Mouse (Mus musculus) heart, embryonic 15.5 days (tissue): ENCODE measurements at regions not wholly inside any gene's neighbourhood (a gene's known extent, or its start where the extent isn't known, plus 50 kb on each side); places are given as distances from the start of the nearest gene placed in this dataset.
A peak's percentile ranks its signal among the peaks of the same experiment; 100 is the strongest.

Source experiments
- ATAC-seq: fragments of 200-750 bp; cut with Nextera tagmentation; replicated peaks from 2 replicates; pipeline ENCODE4 v1.8.0; 2017; ENCODE audit warnings: low read depth, moderate TSS enrichment; ENCODE audit not compliant: insufficient number of reproducible peaks, insufficient read depth, low FRiP score
- H3K27ac ChIP-seq: fragments of 300-500 bp; sonication (generic); 2 replicates; pipeline ENCODE4 v1.5.1; 2015; ENCODE audit warnings: mild to moderate bottlenecking, inconsistent platforms
- H3K27me3 ChIP-seq: fragments of 300-500 bp; sonication (generic); 2 replicates; pipeline ENCODE4 v1.6.1; 2015; ENCODE audit warnings: inconsistent platforms
- H3K36me3 ChIP-seq: fragments of 300-500 bp; sonication (generic); 2 replicates; pipeline ENCODE4 v1.6.1; 2015; ENCODE audit warnings: mild to moderate bottlenecking, inconsistent platforms
- H3K4me1 ChIP-seq: fragments of 300-500 bp; sonication (generic); replicated peaks from 2 replicates; pipeline ENCODE4 v1.6.1; 2015; ENCODE audit warnings: inconsistent platforms
- H3K4me2 ChIP-seq: fragments of 300-500 bp; sonication (generic); 2 replicates; pipeline ENCODE4 v1.6.1; 2015; ENCODE audit warnings: inconsistent platforms, mild to moderate bottlenecking, moderate library complexity
- H3K4me3 ChIP-seq: fragments of 300-500 bp; sonication (generic); 2 replicates; pipeline ENCODE4 v1.5.1; 2015; ENCODE audit warnings: mild to moderate bottlenecking, inconsistent platforms
- H3K9ac ChIP-seq: fragments of 300-500 bp; sonication (generic); 2 replicates; pipeline ENCODE4 v1.6.1; 2015; ENCODE audit warnings: mild to moderate bottlenecking, inconsistent platforms
- H3K9me3 ChIP-seq: fragments of 300-500 bp; sonication (generic); replicated peaks from 2 replicates; pipeline ENCODE4 v1.6.1; 2016; ENCODE audit warnings: inconsistent platforms
- WGBS: fragments of 180-500 bp; shearing (Covaris S2); methylation state at CpG from one replicate; pipeline ENCODE4 v1.1.7; 2015; ENCODE audit warnings: mixed read lengths; 5-methylcytosine and 5-hydroxymethylcytosine counted together

DNA sequence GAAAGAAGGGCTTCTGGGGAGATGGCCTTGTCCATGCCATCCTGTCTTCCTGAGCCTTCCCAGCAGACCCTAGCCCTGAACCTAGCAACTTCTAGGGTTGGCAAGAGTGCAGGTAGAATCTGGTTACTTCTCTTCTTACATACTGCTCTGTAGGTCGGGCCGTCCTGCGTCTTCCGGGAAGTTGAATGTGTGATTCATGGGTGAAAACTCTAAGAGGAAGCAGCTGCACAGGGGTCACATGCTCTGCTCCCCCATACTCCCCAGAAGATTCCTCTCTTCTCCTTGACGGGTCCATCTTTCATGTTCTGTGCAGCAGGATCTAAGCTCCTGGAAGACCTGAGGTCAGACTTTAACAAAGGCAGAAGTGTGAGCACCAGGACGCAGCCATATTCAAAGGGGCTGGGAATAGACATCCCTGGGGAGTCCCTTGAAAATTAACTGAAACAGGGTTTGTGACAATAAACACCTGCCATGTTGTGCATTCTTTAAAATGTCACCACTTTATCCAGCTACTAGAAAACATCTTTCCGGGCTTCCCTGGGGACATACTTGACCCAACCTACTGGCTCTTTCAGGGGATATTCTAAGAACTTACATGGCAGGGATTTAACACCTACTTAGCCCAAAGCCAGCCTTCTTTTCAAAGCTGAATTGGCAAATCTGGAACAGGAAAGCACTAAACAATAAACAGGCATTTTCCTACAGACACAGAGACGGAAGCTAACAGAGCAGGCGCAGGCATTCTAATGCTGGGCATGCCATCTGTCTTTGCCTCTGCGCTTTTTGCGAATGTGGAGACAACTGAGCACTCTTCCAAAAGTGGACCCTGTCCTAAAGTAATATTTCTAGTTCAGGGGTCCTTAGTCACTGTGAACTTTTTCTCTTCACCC is 105.5 kb upstream of the Pabpc6 start:
- H3K36me3 ChIP-seq = no peaks in the 10 kb centered on the region
- H3K27ac ChIP-seq = peak overlapping the region; percentile 62
- no peaks in the 10 kb centered on the region for H3K9me3 ChIP-seq
- no peak overlapping the region for H3K4me2 ChIP-seq
- no peak overlapping the region for H3K9ac ChIP-seq
- ATAC-seq = no peak
- H3K27me3 ChIP-seq = no peaks in the 10 kb centered on the region
- no peak overlapping the region for H3K4me3 ChIP-seq
- WGBS = 70% methylated on average over 11 of the region's 11 CpGs
- H3K4me1 ChIP-seq = peaks cover 21% of the 10 kb centered on the region

DNA sequence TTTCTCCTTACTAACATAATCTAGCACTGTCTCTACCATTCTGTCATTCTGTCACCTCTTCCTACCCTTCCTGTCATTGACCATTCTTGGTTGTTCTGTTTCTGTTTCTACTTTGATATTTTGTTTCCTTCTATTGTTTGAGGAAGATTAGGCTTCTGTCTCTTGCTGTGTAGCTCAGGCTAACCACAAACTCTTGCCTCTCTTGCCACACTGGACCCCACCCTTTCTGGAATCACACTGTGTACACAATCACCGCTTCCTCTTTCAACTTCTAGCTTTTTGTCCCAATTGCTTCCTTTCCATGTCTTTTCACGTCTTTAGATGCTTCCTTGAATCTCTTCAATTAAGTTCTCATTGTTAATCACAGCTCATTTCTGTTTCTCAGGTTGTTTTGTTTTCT is 104.2 kb upstream of the Pabpc6 start:
- Histone ChIP-seq H3K27me3 (no peaks in the 10 kb centered on the region), H3K4me1 (peaks cover 18% of the 10 kb centered on the region), H3K4me2 (no peak overlapping the region), H3K9ac (no peak overlapping the region), H3K36me3 (no peaks in the 10 kb centered on the region), H3K9me3 (no peaks in the 10 kb centered on the region), H3K4me3 (no peak overlapping the region), H3K27ac (no peak overlapping the region)
- ATAC-seq = no peak
- 68% methylated on average over 2 of the region's 2 CpGs for WGBS

DNA sequence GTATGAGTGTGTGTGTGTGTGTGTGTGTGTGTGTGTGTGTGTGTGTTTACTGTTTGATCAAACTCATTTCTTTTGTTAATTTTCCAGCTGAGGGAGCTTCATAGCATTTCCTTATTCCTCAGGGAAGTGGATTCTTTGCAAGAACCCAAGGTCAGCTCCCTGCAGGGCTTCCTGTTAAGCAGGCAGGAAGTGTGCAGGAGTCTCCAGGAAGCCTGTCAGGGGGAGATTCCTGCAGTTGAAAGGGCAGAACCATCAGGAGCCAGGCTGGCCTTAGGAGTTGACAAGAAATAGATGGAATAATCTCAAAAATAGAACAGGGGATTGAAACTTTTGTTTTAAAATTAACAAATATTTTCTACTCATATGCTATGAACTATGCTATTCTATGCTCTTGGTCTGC is 98.8 kb upstream of the Pabpc6 start:
- Histone ChIP-seq H3K4me3 (no peak overlapping the region), H3K9me3 (no peaks in the 10 kb centered on the region), H3K4me1 (peaks cover 14% of the 10 kb centered on the region), H3K4me2 (no peak overlapping the region), H3K36me3 (no peaks in the 10 kb centered on the region), H3K27ac (peak overlapping the region; percentile 69), H3K9ac (no peak overlapping the region), H3K27me3 (no peaks in the 10 kb centered on the region)
- no peak for ATAC-seq

DNA sequence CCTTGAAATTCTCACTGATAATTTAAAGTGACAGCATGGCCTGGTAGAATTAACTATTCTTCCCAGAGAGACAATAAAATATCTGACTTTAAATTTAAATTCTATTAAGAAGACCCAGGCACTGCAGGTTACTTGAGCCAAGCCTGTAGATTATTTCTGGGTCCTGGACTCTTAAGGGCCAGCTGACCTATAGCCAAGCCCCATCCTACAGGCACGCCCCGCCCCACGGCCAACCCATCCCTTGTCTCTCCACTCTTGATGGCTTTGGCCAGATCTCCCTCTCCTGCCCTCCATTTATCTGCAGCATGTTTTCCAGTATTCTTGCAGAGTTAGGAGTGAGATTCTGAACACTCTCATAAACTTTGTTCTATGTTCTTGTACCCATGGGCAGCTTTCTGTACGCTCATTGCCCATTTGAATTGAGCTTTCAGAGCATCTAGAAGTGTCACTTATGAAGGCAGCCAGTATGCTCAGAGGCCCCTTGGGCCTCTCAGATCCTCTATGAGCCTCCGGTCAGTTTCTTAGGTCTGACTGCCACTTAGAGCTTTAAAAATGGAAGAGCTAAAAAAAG is 96.2 kb upstream of the Pabpc6 start:
- H3K4me2 ChIP-seq = no peak overlapping the region
- no peak overlapping the region for H3K27ac ChIP-seq
- no peaks in the 10 kb centered on the region for H3K27me3 ChIP-seq
- 80% methylated on average over 5 of the region's 5 CpGs for WGBS
- H3K9ac ChIP-seq = no peak overlapping the region
- no peaks in the 10 kb centered on the region for H3K9me3 ChIP-seq
- H3K36me3 ChIP-seq = no peaks in the 10 kb centered on the region
- no peak overlapping the region for H3K4me3 ChIP-seq
- no peak for ATAC-seq
- H3K4me1 ChIP-seq = peaks cover 20% of the 10 kb centered on the region

DNA sequence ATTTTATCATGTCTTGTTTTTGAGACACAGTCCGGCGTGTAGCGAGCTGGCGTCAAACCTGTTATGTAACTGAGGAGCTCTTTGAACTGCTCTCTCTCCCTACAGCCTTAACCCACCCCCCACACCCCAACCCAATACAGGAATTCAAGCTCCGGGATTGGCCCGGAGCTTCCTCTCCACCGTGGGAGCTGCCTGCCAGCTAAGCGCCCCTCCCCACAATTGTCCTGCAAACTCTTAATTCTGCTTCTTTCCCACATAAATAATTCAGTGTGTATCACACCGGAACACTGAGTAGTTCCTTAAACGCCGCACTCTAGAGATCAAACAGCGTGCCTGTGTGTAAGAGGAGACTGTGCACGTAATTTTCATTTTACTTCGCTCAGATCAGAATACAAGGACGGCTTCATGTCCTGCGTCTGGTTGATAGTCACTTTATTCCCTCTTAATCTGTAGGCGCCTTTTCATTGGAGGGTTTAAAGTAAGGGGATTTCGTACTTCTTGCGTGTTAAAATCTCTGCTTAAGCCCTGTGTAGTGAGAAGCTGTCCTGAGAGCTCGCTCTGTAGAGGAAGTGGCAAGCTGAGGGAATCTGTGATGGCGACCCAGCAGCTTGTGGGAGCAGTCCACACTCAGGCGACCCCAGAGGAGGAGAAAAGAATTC is 95.3 kb upstream of the Pabpc6 start:
- Histone ChIP-seq H3K9me3 (no peaks in the 10 kb centered on the region), H3K27me3 (no peaks in the 10 kb centered on the region), H3K27ac (peak overlapping the region; percentile 79), H3K4me2 (peak overlapping the region; percentile 73), H3K4me1 (peaks cover 30% of the 10 kb centered on the region), H3K9ac (peak overlapping the region; percentile 59), H3K36me3 (no peaks in the 10 kb centered on the region), H3K4me3 (peak overlapping the region; percentile 55)
- peak; percentile 61 for ATAC-seq
- 5% methylated on average over 22 of the region's 22 CpGs for WGBS

DNA sequence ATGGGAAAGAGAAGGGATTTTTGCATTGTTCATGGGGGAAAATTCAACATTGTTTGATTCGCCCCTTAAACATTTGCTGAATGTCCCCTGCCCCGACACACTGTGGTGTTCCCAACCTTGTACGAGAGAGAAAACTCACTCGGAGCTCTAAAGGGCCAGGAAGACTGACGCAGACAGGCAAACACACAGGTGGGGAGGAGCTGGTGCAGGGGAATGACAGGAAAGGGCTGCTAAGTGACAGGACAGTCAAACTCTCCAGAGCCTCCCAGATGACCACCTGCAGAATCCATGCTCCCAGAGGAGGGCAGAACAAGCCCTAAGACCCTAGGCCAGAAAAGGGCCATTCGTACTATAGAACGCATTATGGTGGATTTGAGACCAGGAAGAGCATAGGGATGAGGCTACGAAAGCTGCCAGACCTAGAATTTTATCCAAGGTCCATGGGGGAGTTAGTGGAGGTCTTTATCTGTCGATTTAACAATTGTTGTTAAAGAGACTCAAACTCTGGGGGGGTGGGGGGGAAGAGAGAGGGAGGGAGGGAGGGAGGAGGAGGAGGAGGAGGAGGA is 94.6 kb upstream of the Pabpc6 start:
- Histone ChIP-seq H3K4me3 (peak overlapping the region; percentile 55), H3K9me3 (no peaks in the 10 kb centered on the region), H3K4me2 (peak overlapping the region; percentile 73), H3K27ac (peak overlapping the region; percentile 54), H3K9ac (0 out of 2 replicates have a peak overlapping the region, but pooled peaks have one; percentile 2), H3K36me3 (no peaks in the 10 kb centered on the region), H3K27me3 (no peaks in the 10 kb centered on the region), H3K4me1 (peaks cover 34% of the 10 kb centered on the region)
- ATAC-seq = no peak
- 17% methylated on average over 9 of the region's 9 CpGs for WGBS

DNA sequence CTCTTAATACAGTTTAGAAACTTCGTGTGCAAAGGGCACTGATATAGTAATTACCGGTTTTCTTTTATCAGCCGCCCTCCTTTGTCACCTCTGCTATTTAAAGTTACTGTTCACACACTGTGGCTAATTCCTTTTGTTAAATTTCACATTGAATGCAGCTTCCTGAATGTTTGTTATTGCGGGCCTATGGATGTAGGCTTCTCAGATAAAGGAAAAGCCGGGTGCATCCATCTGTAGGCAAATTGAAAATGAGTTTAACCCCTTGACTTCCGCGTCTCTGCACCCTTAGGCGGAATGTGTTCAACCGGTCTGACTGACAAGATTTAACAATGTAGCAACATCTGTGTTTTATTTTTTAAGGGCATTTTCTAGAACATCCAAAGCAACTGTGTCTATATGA is 93.6 kb upstream of the Pabpc6 start:
- ATAC-seq = no peak

DNA sequence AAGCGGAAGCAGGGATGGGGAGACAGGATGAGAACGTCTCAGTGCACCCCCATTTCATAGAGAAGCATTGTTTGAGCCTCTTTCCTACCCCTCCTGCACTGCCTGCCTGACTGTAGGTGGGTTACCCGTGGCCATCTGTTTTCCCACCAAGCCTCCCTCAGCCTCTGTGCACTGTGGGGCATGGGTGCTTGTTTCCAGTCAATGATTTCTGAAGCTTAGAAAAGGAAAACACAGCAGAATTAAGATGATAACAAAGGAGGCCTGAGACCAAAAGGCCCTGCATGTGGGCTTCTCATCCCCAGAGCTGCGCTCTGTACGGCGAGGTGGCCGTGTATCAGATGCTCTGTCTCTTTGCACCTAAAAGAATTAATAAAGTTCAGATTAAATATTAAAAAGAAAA is 92.9 kb upstream of the Pabpc6 start:
- ATAC-seq = no peak
- WGBS = 78% methylated on average over 7 of the region's 7 CpGs
- Histone ChIP-seq H3K4me3 (no peak overlapping the region), H3K9me3 (no peaks in the 10 kb centered on the region), H3K9ac (no peak overlapping the region), H3K4me2 (no peak overlapping the region), H3K4me1 (peaks cover 34% of the 10 kb centered on the region), H3K36me3 (no peaks in the 10 kb centered on the region), H3K27ac (no peak overlapping the region), H3K27me3 (no peaks in the 10 kb centered on the region)

More for the DNA sequence above, 93.6 kb upstream of the Pabpc6 start:
- 42% methylated on average over 9 of the region's 9 CpGs for WGBS
- Histone ChIP-seq H3K9ac (no peak overlapping the region), H3K4me1 (peaks cover 34% of the 10 kb centered on the region), H3K36me3 (no peaks in the 10 kb centered on the region), H3K4me2 (no peak overlapping the region), H3K9me3 (no peaks in the 10 kb centered on the region), H3K27ac (no peak overlapping the region), H3K27me3 (no peaks in the 10 kb centered on the region), H3K4me3 (no peak overlapping the region)

DNA sequence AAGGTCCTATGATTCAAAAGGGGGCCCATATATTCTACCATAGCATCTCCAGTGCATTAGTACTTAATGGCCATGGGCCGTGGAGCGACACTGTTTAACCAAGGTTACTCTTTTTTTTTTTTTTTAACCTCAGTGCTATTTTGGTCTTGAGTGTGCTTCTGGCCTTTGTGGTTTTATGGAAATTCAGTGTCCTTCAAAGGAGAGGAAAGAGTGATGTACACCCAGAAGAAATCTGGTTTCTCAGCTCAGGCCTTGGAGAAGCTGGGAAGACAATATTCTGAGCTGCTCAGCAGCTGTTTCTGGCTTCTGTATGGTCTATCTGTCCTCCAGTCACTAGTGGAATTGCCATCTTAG is 91.2 kb upstream of the Pabpc6 start:
- no peaks in the 10 kb centered on the region for H3K27me3 ChIP-seq
- H3K4me3 ChIP-seq = no peak overlapping the region
- H3K4me1 ChIP-seq = peaks cover 39% of the 10 kb centered on the region
- no peak for ATAC-seq
- H3K9ac ChIP-seq = no peak overlapping the region
- 46% methylated on average over 2 of the region's 2 CpGs for WGBS
- H3K9me3 ChIP-seq = no peaks in the 10 kb centered on the region
- peak overlapping the region; percentile 63 for H3K27ac ChIP-seq
- H3K36me3 ChIP-seq = no peaks in the 10 kb centered on the region
- no peak overlapping the region for H3K4me2 ChIP-seq

DNA sequence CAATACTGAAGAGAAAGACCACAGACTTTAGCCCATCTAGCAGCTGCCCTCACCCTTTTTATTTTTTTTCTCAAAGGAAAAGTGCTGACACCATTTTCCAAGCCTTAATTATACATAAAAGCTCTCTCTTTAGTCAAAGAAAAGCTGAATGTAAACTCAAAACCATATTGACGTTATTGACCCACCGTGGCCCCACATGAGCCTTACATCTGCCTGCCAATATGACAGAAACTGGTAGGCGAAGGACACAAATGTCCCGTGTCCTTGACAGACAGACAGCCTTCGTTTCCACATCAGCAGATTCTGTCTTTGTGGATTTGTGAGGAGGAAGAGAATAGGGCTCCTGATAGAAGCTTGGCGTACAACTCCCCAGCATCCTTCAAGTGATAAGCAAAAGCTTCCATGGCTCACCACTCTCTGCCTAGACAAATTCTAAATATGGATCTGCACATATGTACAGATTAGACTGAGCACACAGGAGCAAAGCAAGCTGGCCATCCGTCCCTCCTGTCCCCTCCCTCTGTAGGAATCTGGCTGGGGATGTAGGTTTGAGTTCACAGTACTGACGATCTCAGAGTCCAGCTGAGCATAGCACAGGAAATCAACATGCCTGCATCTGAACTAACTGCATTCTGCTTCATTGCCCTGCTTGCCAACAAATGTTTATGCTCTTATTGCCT is 90.6 kb upstream of the Pabpc6 start:
- ATAC-seq = no peak; the same call in 1 of the 2 replicates
- Histone ChIP-seq H3K27ac (peak overlapping the region; percentile 63), H3K4me1 (peaks cover 37% of the 10 kb centered on the region), H3K9me3 (no peaks in the 10 kb centered on the region), H3K4me2 (0 out of 2 replicates have a peak overlapping the region, but pooled peaks have one; percentile 14), H3K27me3 (no peaks in the 10 kb centered on the region), H3K4me3 (no peak overlapping the region), H3K9ac (no peak overlapping the region), H3K36me3 (no peaks in the 10 kb centered on the region)
- WGBS = 43% methylated on average over 8 of the region's 8 CpGs

DNA sequence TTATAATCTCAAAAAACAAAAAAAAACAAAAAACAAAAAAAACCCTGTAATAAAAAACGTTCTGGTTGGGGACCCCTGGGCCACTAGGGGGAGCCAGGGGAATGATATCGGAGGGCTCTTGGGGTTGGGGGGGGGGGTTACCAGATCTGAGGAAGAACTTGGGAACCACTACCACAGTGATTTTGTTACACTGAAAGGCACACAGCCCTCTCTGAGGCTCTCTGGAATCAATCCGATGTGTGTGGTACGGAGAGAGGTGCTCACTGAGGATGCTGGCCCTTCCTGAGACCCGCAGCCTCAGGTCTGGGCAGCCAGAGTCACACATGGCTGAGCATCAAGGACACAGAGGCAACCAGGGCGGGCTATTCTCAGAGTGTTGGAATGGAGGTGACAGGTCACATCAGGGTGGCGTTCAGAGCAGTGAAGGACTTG is 89.9 kb upstream of the Pabpc6 start:
- Histone ChIP-seq H3K4me1 (peaks cover 37% of the 10 kb centered on the region), H3K9ac (no peak overlapping the region), H3K27me3 (no peaks in the 10 kb centered on the region), H3K4me2 (no peak overlapping the region), H3K4me3 (no peak overlapping the region), H3K36me3 (no peaks in the 10 kb centered on the region), H3K27ac (peak overlapping the region; percentile 63), H3K9me3 (no peaks in the 10 kb centered on the region)
- ATAC-seq = no peak; the same call in 1 of the 2 replicates
- WGBS = 30% methylated on average over 7 of the region's 7 CpGs
